Mouse (Mus musculus) urinary bladder, postnatal 10 days (tissue): ENCODE measurements around the gene Vps8.

Experiments used
- DNase-seq: peaks from one replicate; pipeline ENCODE4 v3.0.0; 2022; ENCODE audit warnings: low spot score

Gene Vps8

DNA sequence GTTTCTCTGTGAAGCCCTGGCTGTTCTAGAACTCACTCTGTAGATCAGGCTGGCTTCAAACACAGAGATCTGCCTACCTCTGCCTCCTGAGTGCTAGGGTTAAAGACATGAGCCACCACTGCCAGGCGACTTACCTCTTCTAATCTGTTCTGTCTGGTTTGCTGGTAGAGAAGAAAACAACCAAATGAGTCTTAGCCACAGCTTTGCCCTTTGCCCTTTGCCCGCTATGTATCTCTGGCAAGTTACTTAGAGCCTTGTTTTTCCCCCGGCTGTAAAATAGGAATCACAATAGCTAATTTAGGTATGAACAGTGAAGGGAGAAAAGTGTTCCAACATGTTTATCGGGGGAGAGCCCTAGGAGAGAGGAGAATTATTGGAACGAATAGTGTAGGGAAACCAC lies 18.3 kb upstream of the Vps8 start:
- DNase-seq, result no peak

DNA sequence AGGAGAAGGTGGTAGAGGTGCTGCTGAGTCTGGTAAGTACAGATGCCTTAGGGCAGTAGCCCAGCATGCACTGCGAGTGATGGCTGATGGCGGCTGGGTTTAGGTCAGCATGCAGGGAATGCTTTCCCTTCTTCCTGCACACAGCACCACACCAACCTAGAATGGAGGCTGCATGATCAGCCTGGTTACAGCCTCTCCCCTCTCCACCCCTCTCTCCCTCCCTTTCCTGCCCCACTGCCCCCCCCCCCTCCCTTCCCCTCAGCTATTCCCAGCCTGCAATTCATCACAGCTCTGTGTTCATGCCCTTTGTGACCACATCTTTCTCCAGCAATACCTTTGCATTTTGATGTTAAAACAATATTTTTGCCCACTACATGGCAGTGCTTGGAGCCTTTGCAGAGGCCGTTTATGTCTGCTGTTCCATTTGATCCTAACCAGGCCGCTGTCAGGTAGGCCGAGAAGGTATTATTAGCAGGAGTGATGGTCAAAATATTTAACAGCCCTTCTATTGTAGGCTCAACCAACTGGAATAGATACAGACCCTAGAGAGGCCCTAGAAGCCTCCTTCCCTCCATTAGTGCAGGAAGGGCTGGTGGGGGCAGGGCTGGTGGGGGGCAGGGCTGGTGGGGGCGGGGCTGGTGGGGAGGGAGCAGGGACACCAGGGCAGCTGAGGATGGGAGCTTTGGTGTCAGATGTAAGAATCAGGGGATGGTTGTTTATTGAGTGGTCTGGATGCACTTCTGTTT lies 17.5 kb upstream of the Vps8 start:
- no peak for DNase-seq

DNA sequence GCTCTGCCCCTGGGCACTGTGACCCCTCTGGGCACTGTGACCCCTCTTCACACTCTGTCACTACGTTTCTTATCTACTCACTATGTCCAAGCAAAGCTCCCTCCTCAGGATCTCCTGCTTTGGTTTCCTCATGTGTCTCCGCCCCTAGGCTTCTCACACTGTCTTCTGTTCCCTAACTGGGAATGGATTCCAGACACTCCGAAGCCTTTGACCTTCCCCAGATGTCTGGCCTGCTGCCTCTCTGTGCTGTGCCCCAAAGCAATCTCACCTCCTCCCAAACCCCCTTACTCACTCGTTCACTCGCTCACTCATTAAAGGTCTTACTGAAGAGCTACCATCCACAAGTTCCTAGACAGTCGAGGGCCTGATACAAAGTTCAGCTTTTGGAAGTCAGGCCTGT lies 16.8 kb upstream of the Vps8 start:
- no peak for DNase-seq

DNA sequence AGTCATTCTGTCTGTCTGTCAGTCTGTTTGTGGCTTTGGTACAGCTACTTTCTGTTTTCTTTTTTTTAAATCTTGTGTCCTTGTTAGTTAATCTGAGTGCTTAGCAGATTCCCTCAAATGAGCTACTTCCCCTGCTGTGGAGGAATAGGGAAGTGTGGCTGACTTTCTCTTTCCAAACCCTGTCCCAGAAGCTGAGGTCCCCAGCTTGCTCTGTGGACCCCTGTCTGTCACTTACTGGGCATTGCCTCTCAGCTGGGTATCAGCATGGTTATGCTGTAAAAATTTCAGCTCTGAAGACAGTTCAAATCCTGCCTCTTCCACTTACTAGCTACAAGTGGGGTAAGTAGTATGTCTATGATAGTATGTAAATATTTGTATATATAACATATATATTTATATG lies 11.1 kb upstream of the Vps8 start:
- DNase-seq, result no peak

DNA sequence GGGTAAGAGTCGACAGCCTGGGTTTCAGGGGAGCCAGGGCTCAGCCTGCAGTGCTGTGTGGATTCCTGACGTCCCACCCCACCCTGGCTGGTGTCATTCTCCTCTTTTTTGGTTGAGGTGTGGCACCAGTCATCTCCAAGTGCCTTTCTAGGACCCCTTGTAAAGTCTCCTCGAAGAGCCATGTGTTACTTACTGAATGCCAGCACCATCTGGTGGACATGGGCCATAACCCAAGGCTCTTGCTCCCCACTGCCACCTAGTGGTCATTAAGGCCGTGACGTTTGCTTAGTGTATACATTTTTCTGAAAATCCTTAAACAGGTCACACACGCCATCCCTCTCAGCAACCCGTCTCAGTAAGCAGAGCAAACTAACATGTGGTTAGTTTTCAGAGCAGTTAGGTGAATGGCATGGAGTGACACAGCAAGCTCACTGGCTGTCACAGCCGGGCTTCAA lies 10.3 kb upstream of the Vps8 start:
- no peak for DNase-seq

DNA sequence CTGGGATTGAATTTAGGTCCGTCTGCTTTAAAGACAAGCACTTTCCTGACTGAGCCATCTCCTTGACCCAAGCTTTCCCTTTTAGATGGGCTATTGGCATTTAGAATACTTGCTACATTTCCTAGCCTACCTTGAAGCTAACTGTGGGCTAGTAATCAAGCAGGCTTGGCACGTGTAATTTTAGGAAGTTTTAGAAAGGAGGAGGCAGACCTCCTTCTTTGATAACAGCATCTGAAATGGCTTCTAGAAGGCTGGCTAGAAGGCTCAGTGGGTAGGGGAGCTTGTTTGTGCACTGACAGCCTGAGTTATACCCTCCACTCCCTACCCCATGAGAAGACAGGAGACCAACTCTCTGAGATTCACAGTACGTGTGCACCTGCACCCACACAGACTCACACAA lies 9.1 kb upstream of the Vps8 start:
- DNase-seq, result no peak

DNA sequence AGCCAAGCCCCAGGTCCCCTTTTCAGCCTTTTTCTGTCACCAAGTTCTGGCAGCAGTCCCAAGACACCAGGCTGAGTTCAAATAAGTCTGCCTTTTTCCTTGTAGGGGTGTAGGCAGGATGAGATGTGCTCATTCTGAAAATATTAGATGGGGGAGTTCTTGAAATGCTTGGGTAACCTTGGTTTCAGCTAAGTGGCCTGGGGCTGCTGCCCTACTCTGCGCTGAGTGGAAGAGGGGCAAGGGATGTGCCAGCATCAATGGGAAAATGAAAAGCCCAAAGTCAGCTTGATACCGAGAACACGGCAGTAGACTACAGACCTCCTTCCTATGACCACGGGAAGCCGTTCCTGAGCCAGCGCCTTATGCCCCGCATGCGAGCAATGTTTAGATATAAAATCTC lies 7.8 kb upstream of the Vps8 start:
- DNase-seq, result no peak

DNA sequence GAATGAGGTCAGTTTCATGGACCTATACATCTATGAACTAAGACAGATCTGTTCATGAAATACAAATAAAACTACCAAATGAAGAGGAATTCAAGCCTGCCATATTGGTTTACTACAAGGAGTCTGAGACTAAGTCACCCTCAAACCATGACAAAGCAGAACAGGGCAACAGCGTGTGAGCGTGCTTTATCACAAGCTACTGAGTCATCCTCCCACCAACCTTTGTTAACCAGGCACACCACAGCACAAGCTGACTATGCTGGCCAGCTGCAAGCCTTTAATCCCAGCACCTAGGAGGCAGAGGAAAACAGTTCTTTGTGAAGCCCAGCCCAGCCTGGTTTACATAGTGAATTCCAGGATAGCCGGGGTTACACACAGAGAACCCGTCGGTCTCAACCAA lies 4.9 kb upstream of the Vps8 start:
- no peak for DNase-seq

DNA sequence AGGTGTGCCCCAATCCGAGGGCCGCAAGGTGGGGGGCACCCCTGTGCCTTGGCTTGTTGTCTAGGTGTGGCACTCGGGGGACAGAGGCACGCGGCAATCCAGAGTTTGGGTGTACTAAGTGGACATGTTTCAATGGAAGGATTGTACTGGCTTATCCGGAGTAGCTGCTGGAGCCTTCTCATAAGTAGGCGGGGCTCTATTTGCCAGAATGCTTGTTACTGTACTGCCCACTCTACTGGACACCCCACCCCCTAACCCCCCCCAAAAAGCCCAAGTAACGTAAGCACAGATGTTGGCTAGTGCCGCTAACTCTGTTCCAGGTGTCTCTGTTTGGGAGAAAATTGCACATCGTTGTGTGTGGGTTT lies 610 bp downstream of the Vps8 start:
- no peak for DNase-seq

DNA sequence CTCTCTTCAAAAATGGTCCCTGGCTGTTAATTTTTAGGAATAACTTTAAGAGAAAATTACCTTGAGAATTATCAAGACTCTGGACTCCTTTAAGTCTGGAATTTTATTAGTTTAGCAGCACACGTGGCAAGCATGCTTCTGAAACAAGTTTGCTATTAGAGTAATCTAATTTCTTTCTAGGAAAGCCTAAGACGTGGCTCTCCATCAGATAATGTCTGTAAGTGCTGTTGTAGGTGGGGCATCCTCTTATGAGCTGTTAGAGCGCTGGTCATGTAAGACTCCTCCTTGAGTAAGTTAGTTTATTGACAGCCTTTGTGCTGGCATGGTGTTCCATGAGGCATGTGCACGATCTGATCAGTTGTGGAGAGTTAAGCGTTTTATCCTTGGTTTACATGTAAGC lies 5.2 kb downstream of the Vps8 start:
- DNase-seq, result no peak

DNA sequence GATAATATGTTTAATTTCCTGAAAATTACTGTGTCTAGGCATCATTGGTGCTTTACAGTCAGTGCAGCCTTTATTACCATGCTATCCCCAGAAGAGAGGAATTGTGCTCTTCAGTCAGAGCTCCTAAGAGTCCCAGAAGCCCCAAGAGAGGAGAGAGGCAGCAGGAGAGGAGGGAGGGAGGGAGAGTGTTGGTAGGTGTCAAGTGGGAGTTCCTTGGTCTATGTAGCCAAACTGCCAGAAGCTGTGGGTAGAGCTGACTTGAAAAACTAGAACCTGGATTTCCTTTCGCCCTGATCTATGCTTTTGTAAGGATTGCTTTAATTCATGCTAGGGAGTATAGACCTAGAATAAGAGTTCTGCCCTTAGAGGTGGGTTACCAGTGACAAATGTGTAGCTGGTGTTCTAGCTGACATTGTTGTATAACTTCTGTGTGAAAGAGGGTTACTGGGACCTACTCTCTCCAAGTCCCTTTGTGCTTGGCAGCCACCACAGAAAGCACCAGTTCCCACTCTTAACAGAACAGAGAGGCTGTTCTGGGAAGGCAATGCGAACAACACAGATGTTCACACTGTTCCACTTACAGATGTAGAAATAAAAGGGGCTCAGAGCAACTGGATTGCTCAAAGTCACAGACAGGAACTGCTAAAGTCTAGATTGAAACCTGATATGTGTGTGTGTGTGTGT lies 7.6 kb downstream of the Vps8 start:
- no peak for DNase-seq

DNA sequence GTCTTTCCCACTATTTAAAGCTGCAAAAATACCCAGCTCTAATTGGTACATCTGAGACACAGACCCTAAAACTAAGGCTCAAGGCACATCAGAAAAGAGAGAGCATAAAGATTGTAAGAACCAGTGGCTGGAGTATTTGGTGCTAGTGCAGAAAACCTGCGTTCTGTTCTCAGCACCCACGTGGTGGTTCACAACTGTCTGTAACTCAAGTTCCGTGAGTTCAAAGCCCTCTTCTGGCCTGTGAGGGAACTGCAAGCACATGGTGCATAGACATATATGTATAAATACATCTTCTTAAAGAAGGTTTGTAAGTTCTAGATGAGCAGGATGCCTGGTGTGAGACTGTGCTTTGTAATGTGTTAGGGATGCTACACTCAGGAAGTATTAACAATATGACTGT lies 8.7 kb downstream of the Vps8 start:
- DNase-seq, result no peak

DNA sequence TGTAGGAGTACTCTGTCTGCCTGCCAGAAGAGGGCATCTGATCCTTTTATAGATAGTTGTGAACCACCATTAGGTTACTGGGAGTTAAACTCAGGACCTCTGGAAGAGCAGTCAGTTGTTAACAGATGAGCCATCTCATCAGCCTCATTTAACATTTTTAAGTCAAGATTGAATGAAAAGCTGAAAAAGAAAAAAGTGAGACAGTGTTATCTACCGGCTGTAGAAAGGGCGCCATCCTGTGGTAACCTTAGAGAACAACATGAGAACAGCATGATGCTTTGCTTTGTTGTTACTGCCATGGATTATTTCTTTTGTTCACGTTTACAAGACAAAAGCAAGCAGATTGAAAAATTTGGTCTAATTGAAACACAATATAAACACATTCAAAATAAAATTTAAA lies 10.6 kb downstream of the Vps8 start:
- DNase-seq, result no peak

DNA sequence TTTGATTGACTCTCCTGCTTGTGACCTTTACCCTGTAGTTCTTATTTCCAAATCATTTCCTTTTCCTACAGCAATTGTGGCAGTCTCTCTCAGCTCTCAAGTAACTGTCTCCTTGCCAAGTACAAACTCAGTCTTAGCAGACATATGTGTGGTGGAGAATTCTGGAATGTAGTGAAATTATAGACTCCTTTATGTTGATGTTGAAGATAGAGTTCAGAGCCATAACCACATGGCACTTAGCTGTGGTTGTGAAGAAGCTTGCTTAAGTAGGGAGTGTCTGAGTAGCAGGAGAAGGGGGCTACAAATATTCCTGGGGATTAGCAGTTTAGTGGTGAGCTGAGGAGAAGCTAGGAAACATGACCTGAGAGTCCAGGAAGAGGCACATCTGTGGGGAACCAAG lies 18.1 kb downstream of the Vps8 start:
- DNase-seq, result no peak

DNA sequence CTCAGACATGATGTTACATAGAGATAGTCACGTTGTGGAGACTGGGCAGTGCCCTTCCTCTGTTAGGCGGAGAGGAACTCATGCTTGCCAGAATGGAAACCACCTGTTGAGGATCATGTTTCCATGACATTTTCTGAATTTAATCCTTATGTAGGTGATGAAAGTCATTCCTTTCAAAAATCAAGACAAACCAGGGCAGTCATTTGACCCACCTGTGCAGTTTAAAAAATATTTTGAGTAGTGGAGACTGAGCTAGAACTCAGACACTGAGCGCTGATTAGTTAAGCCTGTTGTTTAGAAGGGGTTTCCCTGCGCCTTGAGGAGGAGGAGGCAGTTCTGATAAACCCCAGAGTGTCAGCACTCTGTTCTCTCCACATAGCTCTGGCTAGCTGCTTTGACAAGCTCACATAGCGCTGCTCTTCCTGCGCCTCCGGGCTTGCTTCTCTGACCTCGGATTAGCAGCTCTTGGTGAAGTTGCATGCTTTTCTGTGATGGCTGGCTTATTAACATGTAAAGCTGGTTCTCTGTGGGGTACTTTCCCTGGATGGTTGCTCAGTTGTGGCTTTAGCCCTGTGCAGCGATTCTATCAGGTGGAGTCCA lies 22.2 kb downstream of the Vps8 start:
- DNase-seq, result no peak

DNA sequence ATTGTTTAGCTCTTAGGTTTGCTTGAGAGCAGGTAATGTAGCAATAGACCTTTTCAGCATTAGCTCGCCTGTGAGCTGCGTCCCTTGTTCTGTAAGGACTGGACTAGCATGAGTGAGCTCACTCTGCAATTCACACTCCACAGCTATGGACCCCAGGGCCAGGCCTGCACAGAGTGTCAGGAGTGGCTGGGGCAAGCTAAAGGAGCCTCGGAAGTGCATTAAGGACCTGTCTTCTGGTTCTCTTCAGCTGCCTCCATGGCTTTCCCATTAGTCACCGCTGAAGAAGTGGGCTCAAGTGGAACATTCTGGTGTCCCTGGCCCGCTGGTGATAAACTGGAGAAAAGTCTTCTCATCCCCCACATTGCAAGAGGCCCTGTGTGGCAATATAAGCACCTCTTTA lies 24.5 kb downstream of the Vps8 start:
- DNase-seq, result no peak

DNA sequence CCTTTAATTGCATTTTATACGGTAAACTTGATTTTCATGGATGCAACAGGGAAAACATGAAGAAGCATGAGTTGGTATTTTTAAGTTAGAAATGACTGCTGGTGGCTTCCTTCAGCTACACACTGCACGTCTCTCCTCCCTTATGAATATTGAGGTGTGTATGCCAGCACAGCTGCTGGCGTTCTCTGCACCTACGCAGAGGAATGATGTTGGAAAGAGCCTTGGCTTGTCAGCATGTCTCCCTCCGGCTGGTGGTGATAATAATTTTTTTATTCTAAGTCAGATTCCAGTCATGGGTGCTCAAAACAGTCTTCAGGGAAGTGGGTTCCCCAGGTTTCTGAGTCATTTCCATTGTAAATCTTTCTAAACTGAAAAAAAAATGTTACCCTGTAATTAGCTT lies 25.5 kb downstream of the Vps8 start:
- no peak for DNase-seq

DNA sequence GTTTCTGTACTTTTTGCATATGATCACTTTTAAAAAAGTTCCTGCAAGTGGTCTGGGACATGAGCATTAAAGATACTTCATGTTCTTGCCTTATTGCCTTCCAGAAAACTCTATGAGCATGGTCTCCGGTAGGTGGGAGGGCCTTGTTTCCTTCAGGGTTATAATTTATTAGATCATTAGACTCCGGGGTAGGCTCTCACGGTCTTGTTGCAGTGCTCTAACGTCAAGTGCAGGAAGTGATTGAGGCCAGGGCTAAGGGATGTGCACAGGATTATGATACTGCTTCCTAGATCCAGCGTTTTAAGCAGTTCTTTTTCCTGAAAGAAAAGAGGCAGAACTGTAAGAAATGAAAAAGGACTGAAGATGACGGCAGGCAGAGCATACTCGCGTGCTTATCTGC lies 27.0 kb downstream of the Vps8 start:
- DNase-seq, result no peak

DNA sequence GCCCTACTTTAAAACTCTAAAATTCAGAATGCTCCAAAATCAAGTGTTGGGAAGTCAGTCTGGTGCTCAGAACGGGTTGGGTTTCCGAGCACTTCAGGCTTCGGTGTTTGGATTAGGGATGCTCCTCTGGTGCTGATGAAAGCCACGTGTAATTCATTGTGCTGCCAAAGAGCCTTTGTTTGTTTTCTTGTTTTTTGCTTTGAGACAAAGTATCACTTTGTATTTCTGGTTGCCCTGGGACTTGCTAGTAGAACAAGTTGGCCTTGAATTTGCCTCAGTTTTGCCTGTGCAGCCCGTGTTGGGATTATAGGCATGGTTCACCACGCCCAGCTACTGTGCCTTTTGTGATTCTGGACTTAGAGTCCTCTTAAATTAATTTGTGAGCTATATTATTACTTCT lies 29.7 kb downstream of the Vps8 start:
- no peak for DNase-seq

DNA sequence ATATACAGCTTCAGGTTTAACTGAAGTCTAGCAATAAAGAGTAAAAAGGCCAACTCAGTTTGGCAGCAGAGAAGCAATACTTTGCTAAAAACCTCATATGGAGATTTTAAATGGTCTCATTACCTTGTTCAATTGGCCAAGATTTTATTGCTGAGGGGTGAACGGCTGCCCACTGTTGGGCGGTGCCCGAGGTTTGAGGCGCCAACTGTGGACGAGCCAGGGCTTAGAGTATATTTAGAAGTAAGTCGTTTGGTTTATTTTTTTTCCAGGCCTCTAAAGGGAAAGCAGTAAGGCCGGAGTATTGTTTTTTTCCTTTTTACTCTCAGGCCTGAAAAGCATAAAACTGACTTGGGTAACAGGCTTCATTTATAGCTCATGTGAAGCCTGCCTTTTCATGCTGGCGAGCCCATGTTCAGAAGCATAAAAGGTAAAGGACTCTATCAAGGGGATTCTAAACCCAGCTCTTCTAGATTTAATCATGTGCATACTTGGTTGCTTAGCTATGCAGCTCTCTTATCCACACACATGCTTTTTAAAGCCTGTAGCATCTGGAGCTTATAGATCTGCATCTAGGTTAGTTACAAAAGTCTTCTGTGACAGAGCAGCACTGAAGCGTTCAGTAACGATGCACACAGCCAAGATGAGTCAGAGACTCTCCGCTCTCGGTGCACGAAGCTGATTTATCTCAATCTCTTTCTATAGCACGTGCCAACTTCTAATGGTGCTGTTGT lies 34.9 kb downstream of the Vps8 start:
- no peak for DNase-seq

DNA sequence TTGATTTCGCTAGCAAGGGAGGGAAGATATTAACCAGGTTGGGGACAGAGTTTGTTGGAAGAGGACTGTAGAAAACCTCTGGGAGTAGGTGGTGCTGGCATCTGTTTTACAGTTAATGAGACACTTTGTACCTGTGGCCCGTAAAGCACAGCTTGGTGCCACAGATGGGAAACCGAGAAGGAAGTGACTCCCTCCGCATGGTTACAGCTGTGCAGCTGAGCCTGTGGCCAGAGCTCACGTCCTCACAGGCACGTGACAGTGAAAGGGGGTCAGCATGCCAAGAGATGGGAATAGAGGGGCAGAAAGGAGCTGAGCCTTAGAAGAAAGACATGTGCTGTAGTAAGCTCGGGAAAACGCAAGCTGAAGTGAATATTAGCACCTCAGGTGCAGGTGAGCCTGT lies 43.0 kb downstream of the Vps8 start:
- no peak for DNase-seq

DNA sequence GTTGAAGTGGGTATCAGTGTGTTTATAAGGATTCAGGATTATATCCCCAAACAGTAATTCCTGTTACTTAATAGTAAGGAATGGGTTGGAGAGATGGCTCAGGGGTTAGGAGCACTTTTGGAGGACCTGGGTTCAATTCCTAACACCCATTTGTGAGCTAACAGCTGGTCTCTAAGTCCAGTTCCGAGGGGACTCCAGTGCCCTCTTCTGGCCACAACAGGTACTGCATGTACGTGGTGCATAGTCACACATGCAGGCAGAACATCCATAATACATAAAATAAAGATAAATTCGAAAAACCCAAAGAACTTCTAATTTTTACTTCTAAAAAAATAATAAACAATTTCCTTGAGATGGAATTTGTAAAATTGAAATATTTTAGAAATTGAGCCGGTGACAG lies 47.5 kb downstream of the Vps8 start:
- no peak for DNase-seq

DNA sequence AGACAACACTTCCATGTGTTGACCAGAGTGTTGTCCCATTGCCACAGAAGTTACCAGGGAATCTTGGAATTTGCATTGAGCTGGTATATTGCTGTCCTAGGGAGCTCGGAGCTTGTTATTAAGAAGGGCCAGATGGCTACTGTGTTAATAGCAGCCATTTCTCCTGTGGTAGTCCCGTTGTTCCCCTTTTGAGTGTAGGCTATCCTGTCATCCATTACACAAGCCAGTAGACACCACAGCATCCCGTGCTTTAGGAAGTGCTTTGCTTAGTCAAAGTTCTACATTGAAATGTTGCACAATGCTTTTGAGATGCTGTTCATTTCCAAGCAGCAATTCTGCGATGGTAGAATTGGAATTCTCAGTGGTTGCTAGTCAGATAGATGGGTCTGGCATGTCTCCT lies 54.2 kb downstream of the Vps8 start:
- no peak for DNase-seq
